Mouse (Mus musculus) urinary bladder, postnatal 25 days (tissue): Measurements from ENCODE around the gene Rfx3.
A peak's percentile ranks its signal among the peaks of the same experiment; 100 is the strongest.

Source experiments
- DNase-seq: peaks from one replicate; pipeline ENCODE4 v3.0.0; 2022; ENCODE audit warnings: low spot score

Rfx3 gene

GRCm38 (mm10) chr19:28010471-28011395, at the start of gene Rfx3:
Gene Rfx3 (minus strand): TSS chr19:28011166.
- DNase-seq = peak; percentile 20

DNA sequence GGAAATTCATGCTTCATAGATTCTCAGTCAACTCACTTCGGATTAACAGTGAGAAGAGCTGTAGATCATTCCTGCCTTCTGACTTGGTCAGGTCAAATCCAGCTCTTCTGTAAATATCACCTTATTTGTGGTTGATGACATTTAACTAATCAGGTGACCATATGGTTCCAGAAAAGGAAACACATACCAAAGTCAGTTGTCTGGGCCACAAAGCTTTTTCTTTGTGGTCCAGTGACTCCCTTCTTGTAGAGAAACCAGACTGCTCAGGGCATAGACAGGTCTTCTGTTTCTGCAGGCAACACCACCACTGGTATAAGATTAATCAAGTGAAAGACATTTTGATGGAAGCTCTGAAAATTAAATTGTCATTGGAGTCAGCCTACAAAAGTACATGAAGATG, 41.1 kb upstream of the Rfx3 start:
- DNase-seq = no peak

DNA sequence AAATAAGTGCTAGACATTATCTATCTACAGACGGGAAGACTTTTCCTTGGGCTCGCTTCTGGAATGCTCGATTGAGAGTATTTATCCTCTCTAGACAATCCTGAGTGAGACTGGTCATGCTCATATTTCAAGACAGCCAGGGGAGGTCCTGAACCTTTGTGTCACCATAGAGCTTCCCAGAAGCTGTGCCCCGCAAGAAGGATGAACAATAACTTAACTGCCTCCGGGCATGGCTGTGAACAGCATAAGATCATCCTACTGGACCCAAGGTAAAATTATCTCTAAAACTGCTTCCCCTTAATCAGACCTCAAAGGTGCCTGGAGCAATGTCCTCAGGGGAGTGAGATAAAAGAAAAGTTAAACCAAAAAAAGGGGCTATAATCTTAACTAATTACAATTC, 40.6 kb upstream of the Rfx3 start:
- DNase-seq = no peak

DNA sequence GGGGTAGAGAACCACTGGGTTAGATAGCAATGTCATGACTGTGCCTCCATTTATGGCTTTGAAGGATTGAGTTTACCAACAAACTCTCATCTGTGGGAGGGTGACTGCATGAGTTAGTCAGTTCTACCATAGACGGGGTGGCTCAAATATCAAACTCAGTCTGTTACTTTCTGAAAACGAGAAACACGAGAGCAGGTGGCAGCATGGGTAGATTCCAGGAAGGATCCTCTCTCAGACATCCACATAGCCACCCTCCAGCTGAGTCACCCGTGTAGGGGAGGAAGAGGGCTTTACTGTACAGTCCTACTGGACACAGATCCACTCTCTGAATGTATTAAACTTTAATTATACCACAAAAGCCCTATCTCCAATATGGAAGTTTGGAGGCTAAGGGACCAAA, 38.3 kb upstream of the Rfx3 start:
- no peak for DNase-seq

GRCm38 (mm10) chr19:28046806-28047205, 35.8 kb upstream of the Rfx3 start:
- no peak for DNase-seq

DNA sequence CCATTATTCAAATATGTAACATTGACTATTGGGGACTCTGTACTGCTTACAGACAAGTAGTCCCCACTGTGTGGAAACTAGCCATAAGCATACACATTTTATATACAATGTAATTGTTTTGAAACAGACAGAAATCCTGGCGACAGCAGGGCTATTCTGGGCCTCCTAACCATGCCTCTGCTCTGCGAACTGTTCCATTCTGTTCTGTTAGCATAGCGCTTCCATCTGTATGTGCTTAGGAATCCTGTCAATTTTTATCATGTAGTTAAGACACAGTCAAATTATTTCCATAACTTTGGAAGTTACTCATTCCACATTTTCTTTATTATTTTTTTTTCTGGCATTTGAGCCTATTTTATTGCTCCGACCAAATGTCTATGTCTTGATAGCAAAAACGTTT, 34.0 kb upstream of the Rfx3 start:
- no peak for DNase-seq

- DNase-seq = peak; percentile 67
Measured at GRCm38 (mm10) chr19:28011718-28012499, 943 bp upstream of the Rfx3 start.

GRCm38 (mm10) chr19:28011396-28011717, 391 bp upstream of the Rfx3 start:
- DNase-seq = peak; percentile 88

DNA sequence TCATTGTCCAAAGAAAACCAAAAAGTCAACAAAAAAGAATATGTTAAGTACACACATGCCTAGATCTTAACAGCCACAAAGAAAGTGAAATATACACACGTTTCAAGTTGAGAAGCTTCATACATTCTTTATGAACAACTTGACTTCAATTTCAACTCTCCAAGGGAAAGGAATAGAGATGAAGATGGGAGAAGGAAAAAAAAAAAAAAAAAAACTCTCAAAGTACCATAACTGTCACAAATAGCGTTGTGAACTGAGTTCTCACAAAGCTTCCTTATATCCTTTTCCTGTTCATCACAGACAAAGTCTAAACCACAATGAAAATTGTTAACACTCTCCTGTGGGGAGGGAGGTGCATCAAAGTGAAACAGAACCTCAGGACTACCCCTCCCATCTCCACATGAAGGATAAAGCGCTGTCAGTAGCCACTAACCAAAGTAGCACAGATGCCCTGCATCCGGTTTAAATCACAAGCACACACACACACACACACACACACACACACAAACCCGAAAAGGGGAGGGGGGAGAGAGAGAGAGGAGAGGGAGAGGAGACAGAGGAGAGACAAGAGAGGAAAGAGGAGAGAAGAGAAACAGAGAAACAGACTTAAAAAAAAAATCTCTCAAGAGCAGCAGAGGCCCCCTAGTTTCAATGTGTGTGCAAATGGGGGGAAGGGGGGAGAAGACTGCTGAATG, 1.2 kb downstream of the Rfx3 start:
- DNase-seq = no peak

DNA sequence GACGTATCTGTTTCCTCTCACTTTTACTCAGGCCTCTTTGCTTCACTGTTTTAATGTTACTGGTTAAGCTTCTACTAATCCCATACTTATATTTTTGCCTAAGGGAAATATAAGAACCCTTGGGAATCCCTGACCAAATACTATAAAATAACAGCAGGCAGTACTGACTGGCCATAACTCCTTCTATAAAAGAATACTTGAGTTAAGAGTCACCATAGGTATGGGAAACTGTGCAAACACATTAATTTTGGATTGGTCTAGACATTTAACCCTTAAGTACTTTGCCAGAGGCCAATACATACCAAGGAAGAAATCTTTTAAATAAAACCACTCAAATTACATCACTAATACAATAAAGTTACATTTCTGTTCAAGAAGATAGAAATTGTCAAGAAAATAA, 6.8 kb downstream of the Rfx3 start:
- DNase-seq = no peak

GRCm38 (mm10) chr19:28003474-28003873, 7.5 kb downstream of the Rfx3 start:
- DNase-seq = no peak

- DNase-seq = no peak
Measured at GRCm38 (mm10) chr19:28002708-28003107, 8.3 kb downstream of the Rfx3 start.

- DNase-seq = no peak
Measured at GRCm38 (mm10) chr19:27992800-27993199, 18.2 kb downstream of the Rfx3 start.

DNA sequence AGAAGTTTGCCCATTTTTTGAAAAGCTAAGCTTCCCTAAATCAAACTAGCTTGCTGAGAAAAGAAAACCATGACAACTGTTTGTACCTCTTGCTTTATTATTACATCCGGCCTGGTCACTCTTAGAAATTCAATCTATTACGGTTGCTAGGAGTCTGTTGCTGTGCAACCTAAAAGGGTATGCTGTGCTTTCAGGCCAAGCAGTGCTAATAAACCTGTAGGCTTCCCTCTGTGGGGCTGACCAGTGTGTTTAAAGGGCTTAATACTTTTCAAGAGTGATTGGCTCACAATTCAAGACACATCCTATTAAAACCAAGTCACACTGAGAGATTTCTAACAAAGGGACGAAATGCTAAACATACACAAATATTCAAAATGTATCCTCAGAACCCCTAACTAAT, 22.2 kb downstream of the Rfx3 start:
- DNase-seq = no peak

DNA sequence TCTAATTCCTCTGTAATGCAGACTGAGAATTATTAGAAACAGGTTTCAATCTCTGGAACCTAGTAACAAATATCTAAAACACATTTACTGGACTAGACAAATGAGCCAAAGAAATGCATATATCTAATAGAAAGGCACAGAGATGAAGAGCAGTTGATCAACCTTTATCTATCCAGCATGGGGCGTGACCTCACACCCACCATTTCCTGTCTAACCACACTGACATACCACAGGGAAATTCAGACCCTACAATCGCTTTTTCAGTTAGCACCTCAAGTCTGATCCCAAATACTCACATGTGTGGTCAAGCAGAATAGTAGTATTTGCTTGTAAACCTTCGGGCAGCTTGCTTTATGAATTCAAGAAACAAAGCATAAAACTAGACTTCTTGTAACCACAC, 43.4 kb downstream of the Rfx3 start:
- no peak for DNase-seq

- no peak for DNase-seq
Measured at GRCm38 (mm10) chr19:27961271-27961670, 49.7 kb downstream of the Rfx3 start.

DNA sequence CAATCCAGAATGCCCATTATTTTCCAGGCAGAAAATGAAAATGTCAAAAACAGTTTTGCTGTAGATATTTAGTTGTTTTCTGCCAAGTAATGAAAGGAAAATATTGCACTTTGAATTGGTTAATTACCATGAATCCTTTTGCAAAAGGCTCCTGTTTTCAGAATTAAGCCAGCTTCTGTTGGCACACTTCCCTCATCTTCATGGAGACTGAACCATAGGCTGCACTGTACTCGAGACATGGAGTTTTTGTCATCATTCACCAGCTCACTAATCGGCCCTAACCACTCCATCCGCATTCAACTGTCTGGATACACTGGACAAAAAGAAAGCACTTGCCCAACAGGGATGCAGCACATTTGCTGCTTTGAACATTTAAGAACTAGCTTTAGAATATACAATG, 75.5 kb downstream of the Rfx3 start:
- DNase-seq = no peak

DNA sequence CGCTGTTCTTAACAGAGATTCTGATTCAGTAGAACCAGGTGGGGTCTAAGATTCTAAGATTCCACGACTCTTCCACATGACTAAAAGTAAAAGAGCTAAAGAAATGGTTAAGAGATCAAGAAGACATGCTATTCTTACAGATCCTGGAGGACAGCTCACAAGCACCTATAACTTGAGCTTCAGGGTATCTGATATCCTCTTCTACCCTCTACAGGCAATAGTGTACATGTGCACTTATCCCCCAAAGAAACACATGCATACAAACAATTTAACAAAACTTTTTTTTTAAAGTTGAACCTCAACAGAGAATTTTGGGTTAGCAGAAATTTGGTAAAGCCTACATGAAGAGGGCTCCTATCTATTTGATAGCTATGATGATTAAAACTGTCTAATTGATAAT, 79.8 kb downstream of the Rfx3 start:
- no peak for DNase-seq

DNA sequence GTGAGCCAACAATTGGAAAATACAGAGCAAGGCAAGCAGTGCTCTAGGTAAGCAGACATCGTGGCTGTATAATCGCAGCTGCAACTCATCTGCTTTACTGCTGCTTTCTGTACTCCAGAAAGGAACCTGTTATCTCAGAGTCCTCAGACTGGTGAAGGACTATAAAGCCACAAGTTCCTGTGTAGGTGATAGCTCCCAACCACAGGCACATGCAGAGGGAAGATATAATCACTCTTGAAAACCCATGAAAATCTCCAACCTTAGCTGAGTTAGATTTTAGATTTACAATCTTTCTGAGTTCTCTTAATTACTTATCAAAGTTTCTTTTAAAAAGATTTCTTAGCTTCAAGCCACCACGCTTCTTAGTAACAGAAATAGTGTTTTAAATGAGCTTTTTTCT, 84.6 kb downstream of the Rfx3 start:
- no peak for DNase-seq

DNA sequence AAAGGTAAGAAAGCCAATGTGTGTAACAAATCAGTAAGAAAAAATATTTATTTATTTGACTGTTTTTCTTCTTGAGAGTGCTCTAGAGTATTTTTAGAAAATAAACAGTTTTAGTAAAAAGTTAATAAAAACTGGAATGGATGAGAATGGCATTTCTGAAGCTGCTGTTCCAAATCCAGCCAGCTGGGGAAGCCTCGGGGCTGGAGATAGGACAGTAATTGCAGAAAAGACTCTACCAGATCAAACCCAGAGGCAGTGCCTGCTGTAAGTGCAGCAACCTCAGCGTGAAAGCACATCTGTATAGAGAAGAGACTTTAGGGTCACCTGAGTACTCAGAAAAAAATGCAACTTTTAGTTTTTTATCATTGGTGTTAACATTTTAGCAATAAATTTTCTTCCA, 91.9 kb downstream of the Rfx3 start:
- DNase-seq = no peak

- no peak for DNase-seq
Measured at GRCm38 (mm10) chr19:27916446-27916845, 94.5 kb downstream of the Rfx3 start.

- DNase-seq = no peak
Measured at GRCm38 (mm10) chr19:27906976-27907375, 104.0 kb downstream of the Rfx3 start.

- no peak for DNase-seq
Measured at GRCm38 (mm10) chr19:27905976-27906375, 105.0 kb downstream of the Rfx3 start.
